Mouse (Mus musculus) heart, adult 2 months (tissue): ENCODE measurements around the gene Nek8. TPM values are rescaled to one million over a fixed set of nuclear protein-coding genes. Genes with fewer than 3 reads are reported as not detected.

ENCODE experiments used
- DNase-seq, 2 experiments: peaks; one replicate each; pipeline ENCODE4 v3.0.0; 2021
- H3K27ac ChIP-seq: fragments of 200-600 bp; 2 replicates; pipeline ENCODE4 v1.8.1; 2022
- H3K27me3 ChIP-seq: fragments of 200-500 bp; 2 replicates; pipeline ENCODE4 v1.6.1; 2012; ENCODE audit warnings: mild to moderate bottlenecking, low read length, inconsistent platforms, mixed read lengths; ENCODE audit not compliant: control insufficient read depth, insufficient read depth
- H3K36me3 ChIP-seq: fragments of 200-500 bp; 2 replicates; pipeline ENCODE4 v1.6.1; 2012; ENCODE audit warnings: low read length, inconsistent platforms; ENCODE audit not compliant: control insufficient read depth, insufficient read depth
- H3K4me1 ChIP-seq: fragments of 200-500 bp; 2 replicates; pipeline ENCODE4 v1.6.1; 2011; ENCODE audit warnings: low read length; ENCODE audit not compliant: control insufficient read depth, insufficient read depth
- H3K4me3 ChIP-seq: fragments of 200-600 bp; 2 replicates; pipeline ENCODE4 v1.8.1; 2022
- H3K79me2 ChIP-seq: fragments of 200-500 bp; replicated peaks from 2 replicates; pipeline ENCODE4 v1.6.1; 2012; ENCODE audit warnings: mild to moderate bottlenecking, inconsistent platforms, low read length, moderate library complexity, mixed read lengths; ENCODE audit not compliant: control insufficient read depth, insufficient read depth
- H3K9ac ChIP-seq: fragments of 200-500 bp; 2 replicates; pipeline ENCODE4 v1.6.1; 2012; ENCODE audit warnings: low read depth, mild to moderate bottlenecking, control low read depth, inconsistent platforms, low read length, mixed read lengths
- CTCF ChIP-seq: fragments of 200-600 bp; IDR thresholded peaks from 2 replicates; pipeline ENCODE4 v1.8.1; 2022; ENCODE audit warnings: antibody characterized with exemption, mild to moderate bottlenecking, moderate library complexity
- EP300 ChIP-seq: fragments of 200-500 bp; IDR thresholded peaks from 2 replicates; pipeline ENCODE4 v1.6.1; 2011; ENCODE audit warnings: low read depth, low read length, control low read depth; ENCODE audit not compliant: insufficient read depth
- POLR2A ChIP-seq: fragments of 200-500 bp; IDR thresholded peaks from 2 replicates; pipeline ENCODE4 v1.6.1; 2011; ENCODE audit warnings: mild to moderate bottlenecking, low read depth, low read length, control low read depth; ENCODE audit not compliant: insufficient read depth
- WGBS: fragments of 180-500 bp; shearing (Covaris S2); methylation state at CpG from one replicate; pipeline ENCODE4 v1.1.7; 2018; 5-methylcytosine and 5-hydroxymethylcytosine counted together
- intact Hi-C: fragments of 180-260 bp; cut with DNase I; formaldehyde crosslinking; loops from one replicate; pipeline ENCODE4 v1.15.1; 2025
- polyA plus RNA-seq: library from polyadenylated mRNA; depleted of rRNA; stranded (reverse); fragments of >200 nt; gene quantifications from 2 replicates; pipeline ENCODE4 v1.2.3, GENCODE M21; 2012
- total RNA-seq, 2 experiments: library from RNA; stranded (reverse); gene quantifications; 2 replicates each; pipeline ENCODE4 v1.2.3; 2021

The Nek8 gene
- total and polyA plus RNA-seq, 3 experiments, result 1.6 to 7.0 (median 2.5) TPM

- Histone ChIP-seq H3K4me1 (peaks cover 2% of the 10 kb centered on the region; the same call in 1 of the 2 replicates), H3K79me2 (no peaks in the 10 kb centered on the region), H3K9ac (no peak overlapping the region), H3K27me3 (no peaks in the 10 kb centered on the region), H3K27ac (no peak overlapping the region), H3K4me3 (no peak overlapping the region), H3K36me3 (no peaks in the 10 kb centered on the region)
- intact Hi-C loops, result no loop called here
- WGBS, result 48% methylated on average over 7 of the region's 7 CpGs
- no peak for DNase-seq
- no peak for TF ChIP-seq POLR2A
- 0 out of 2 replicates have a peak, but pooled peaks have one; percentile 69 for TF ChIP-seq EP300
Observed at GRCm38 (mm10) chr11:78210615-78211014, 34.1 kb upstream of the Nek8 start.

- intact Hi-C loops, result no loop called here
- H3K27ac ChIP-seq, result no peak overlapping the region
- no peak for DNase-seq
- H3K36me3 ChIP-seq, result no peaks in the 10 kb centered on the region
- no peak overlapping the region for H3K4me3 ChIP-seq
- WGBS, result 81% methylated on average over 6 of the region's 6 CpGs
- peaks cover 2% of the 10 kb centered on the region; the same call in 1 of the 2 replicates for H3K4me1 ChIP-seq
- H3K27me3 ChIP-seq, result no peaks in the 10 kb centered on the region
- no peaks in the 10 kb centered on the region for H3K79me2 ChIP-seq
- no peak for TF ChIP-seq POLR2A
- no peak for TF ChIP-seq EP300
- no peak for TF ChIP-seq CTCF
- H3K9ac ChIP-seq, result no peak overlapping the region
Observed at GRCm38 (mm10) chr11:78209886-78210285, 33.4 kb upstream of the Nek8 start.

- TF ChIP-seq CTCF, result no peak
- no peak for TF ChIP-seq EP300
- TF ChIP-seq POLR2A, result no peak
- 89% methylated on average over 7 of the region's 7 CpGs for WGBS
- Histone ChIP-seq H3K79me2 (no peaks in the 10 kb centered on the region), H3K4me1 (peaks cover 2% of the 10 kb centered on the region; the same call in 1 of the 2 replicates), H3K36me3 (no peaks in the 10 kb centered on the region), H3K4me3 (no peak overlapping the region), H3K27me3 (no peaks in the 10 kb centered on the region), H3K27ac (no peak overlapping the region), H3K9ac (no peak overlapping the region)
- intact Hi-C loops, result no loop called here
- no peak for DNase-seq
Observed at GRCm38 (mm10) chr11:78207190-78207589, 30.7 kb upstream of the Nek8 start.

GRCm38 (mm10) chr11:78205361-78206206 lies 29.1 kb upstream of the Nek8 start:
- Histone ChIP-seq H3K36me3 (no peaks in the 10 kb centered on the region), H3K9ac (no peak overlapping the region), H3K4me1 (peaks cover under 1% of the 10 kb centered on the region; the same call in 1 of the 2 replicates), H3K27ac (no peak overlapping the region), H3K27me3 (no peaks in the 10 kb centered on the region), H3K4me3 (no peak overlapping the region), H3K79me2 (no peaks in the 10 kb centered on the region)
- WGBS, result 85% methylated on average over 13 of the region's 13 CpGs
- DNase-seq, result no peak
- no peak for TF ChIP-seq EP300
- no peak for TF ChIP-seq CTCF
- no peak for TF ChIP-seq POLR2A
- intact Hi-C loops, result no loop called here

GRCm38 (mm10) chr11:78204287-78204686 lies 27.8 kb upstream of the Nek8 start:
- H3K4me3 ChIP-seq, result no peak overlapping the region
- TF ChIP-seq POLR2A, result no peak
- TF ChIP-seq EP300, result no peak
- TF ChIP-seq CTCF, result no peak
- H3K79me2 ChIP-seq, result no peaks in the 10 kb centered on the region
- intact Hi-C loops, result no loop called here
- WGBS, result 68% methylated on average over 6 of the region's 6 CpGs
- H3K27ac ChIP-seq, result no peak overlapping the region
- no peak overlapping the region for H3K9ac ChIP-seq
- H3K4me1 ChIP-seq, result no peaks in the 10 kb centered on the region
- H3K36me3 ChIP-seq, result no peaks in the 10 kb centered on the region
- no peaks in the 10 kb centered on the region for H3K27me3 ChIP-seq
- DNase-seq, result no peak

GRCm38 (mm10) chr11:78202372-78202771 lies 25.9 kb upstream of the Nek8 start:
- no peak overlapping the region for H3K9ac ChIP-seq
- H3K36me3 ChIP-seq, result no peaks in the 10 kb centered on the region
- no peaks in the 10 kb centered on the region for H3K79me2 ChIP-seq
- H3K4me3 ChIP-seq, result no peak overlapping the region
- intact Hi-C loops, result no loop called here
- no peaks in the 10 kb centered on the region for H3K27me3 ChIP-seq
- H3K4me1 ChIP-seq, result no peaks in the 10 kb centered on the region
- TF ChIP-seq POLR2A, result no peak
- TF ChIP-seq CTCF, result no peak
- no peak for TF ChIP-seq EP300
- DNase-seq, result no peak
- WGBS, result 84% methylated on average over 3 of the region's 3 CpGs
- H3K27ac ChIP-seq, result no peak overlapping the region
